Mouse (Mus musculus) 416B (cell line): ENCODE measurements around the gene Kcnmb4.

Source experiments
- DNase-seq: peaks from one replicate; pipeline ENCODE4 v3.0.0; 2011; ENCODE audit warnings: low read depth

Kcnmb4 gene

GRCm38 (mm10) chr10:116450621-116451020, 23.1 kb downstream of the Kcnmb4 start:
- DNase-seq, result no peak

GRCm38 (mm10) chr10:116448166-116448565, 25.5 kb downstream of the Kcnmb4 start:
- DNase-seq, result no peak

GRCm38 (mm10) chr10:116447176-116447575, 26.5 kb downstream of the Kcnmb4 start:
- DNase-seq, result no peak

GRCm38 (mm10) chr10:116446040-116446439, 27.6 kb downstream of the Kcnmb4 start:
- no peak for DNase-seq

- no peak for DNase-seq
Measured at GRCm38 (mm10) chr10:116444826-116445225, 28.9 kb downstream of the Kcnmb4 start.

GRCm38 (mm10) chr10:116444371-116444770, 29.3 kb downstream of the Kcnmb4 start:
- no peak for DNase-seq

- DNase-seq, result no peak
Measured at GRCm38 (mm10) chr10:116440946-116441345, 32.7 kb downstream of the Kcnmb4 start.

- DNase-seq, result no peak
Measured at GRCm38 (mm10) chr10:116440088-116440487, 33.6 kb downstream of the Kcnmb4 start.

GRCm38 (mm10) chr10:116435455-116435854, 38.2 kb downstream of the Kcnmb4 start:
- no peak for DNase-seq

GRCm38 (mm10) chr10:116432421-116432820, 41.3 kb downstream of the Kcnmb4 start:
- no peak for DNase-seq

- DNase-seq, result no peak
Measured at GRCm38 (mm10) chr10:116428026-116428780, 45.5 kb downstream of the Kcnmb4 start.

GRCm38 (mm10) chr10:116426176-116426575, 47.5 kb downstream of the Kcnmb4 start:
- DNase-seq, result no peak

GRCm38 (mm10) chr10:116424921-116425320, 48.8 kb downstream of the Kcnmb4 start:
- no peak for DNase-seq

- DNase-seq, result peak; percentile 20
Measured at GRCm38 (mm10) chr10:116422551-116422950, 51.1 kb downstream of the Kcnmb4 start.

- no peak for DNase-seq
Measured at GRCm38 (mm10) chr10:116420976-116421375, 52.7 kb downstream of the Kcnmb4 start.

- DNase-seq, result no peak
Measured at GRCm38 (mm10) chr10:116418121-116418726, 55.5 kb downstream of the Kcnmb4 start.

GRCm38 (mm10) chr10:116416726-116417125, 57.0 kb downstream of the Kcnmb4 start:
- no peak for DNase-seq

- no peak for DNase-seq
Measured at GRCm38 (mm10) chr10:116416142-116416541, 57.5 kb downstream of the Kcnmb4 start.

- DNase-seq, result no peak
Measured at GRCm38 (mm10) chr10:116410826-116411225, 62.9 kb downstream of the Kcnmb4 start.

GRCm38 (mm10) chr10:116407684-116408359, 65.9 kb downstream of the Kcnmb4 start:
- DNase-seq, result no peak

GRCm38 (mm10) chr10:116405011-116405410, 68.7 kb downstream of the Kcnmb4 start:
- no peak for DNase-seq

GRCm38 (mm10) chr10:116403679-116404078, 70.0 kb downstream of the Kcnmb4 start:
- DNase-seq, result no peak
